Mouse (Mus musculus) intestine, postnatal 0 days (tissue): Measurements from ENCODE around the gene Traf4. TPM values are rescaled to one million over a fixed set of nuclear protein-coding genes. Genes with fewer than 3 reads are reported as not detected.

Experiments used
- ATAC-seq: fragments of 200-750 bp; cut with Nextera tagmentation; 2 replicates; pipeline ENCODE4 v1.8.0; 2017; ENCODE audit warnings: mild to moderate bottlenecking, moderate TSS enrichment, moderate library complexity
- H3K27ac ChIP-seq: fragments of 300-500 bp; sonication (generic); 2 replicates; pipeline ENCODE4 v1.5.1; 2014; ENCODE audit warnings: mild to moderate bottlenecking, low read depth, low read length, moderate library complexity
- H3K27me3 ChIP-seq: fragments of 300-500 bp; sonication (generic); replicated peaks from 2 replicates; pipeline ENCODE4 v1.6.1; 2014; ENCODE audit warnings: low read length, mixed read lengths; ENCODE audit not compliant: control insufficient read depth, insufficient read depth
- H3K36me3 ChIP-seq: fragments of 300-500 bp; sonication (generic); 2 replicates; pipeline ENCODE4 v1.6.1; 2014; ENCODE audit warnings: mild to moderate bottlenecking, moderate library complexity; ENCODE audit not compliant: control insufficient read depth, insufficient read depth
- H3K4me1 ChIP-seq: fragments of 300-500 bp; sonication (generic); replicated peaks from 2 replicates; pipeline ENCODE4 v1.6.1; 2014; ENCODE audit warnings: antibody characterized with exemption, low read length, mixed read lengths; ENCODE audit not compliant: control insufficient read depth, insufficient read depth
- H3K4me2 ChIP-seq: fragments of 300-500 bp; sonication (generic); replicated peaks from 2 replicates; pipeline ENCODE4 v1.6.1; 2014; ENCODE audit warnings: low read depth, mild to moderate bottlenecking, moderate library complexity
- H3K4me3 ChIP-seq: fragments of 300-500 bp; sonication (generic); 2 replicates; pipeline ENCODE4 v1.5.1; 2014; ENCODE audit warnings: low read depth, low read length
- H3K9ac ChIP-seq: fragments of 300-500 bp; sonication (generic); 2 replicates; pipeline ENCODE4 v1.6.1; 2014; ENCODE audit warnings: mild to moderate bottlenecking, low read depth, low read length
- H3K9me3 ChIP-seq: fragments of 300-500 bp; sonication (generic); 2 replicates; pipeline ENCODE4 v1.6.1; 2016; ENCODE audit warnings: mixed run types; ENCODE audit not compliant: control insufficient read depth
- CTCF ChIP-seq: sonication (generic); IDR thresholded peaks from 2 replicates; pipeline ENCODE4 v1.5.1; 2016; ENCODE audit warnings: low read depth, mild to moderate bottlenecking, control low read depth, antibody characterized with exemption, moderate library complexity
- WGBS: fragments of 180-500 bp; shearing (Covaris S2); extraction: QIAGEN DNeasy Blood & Tissue Kit; methylation state at CpG from one replicate; pipeline ENCODE4 v1.1.7; 2014; 5-methylcytosine and 5-hydroxymethylcytosine counted together
- polyA plus RNA-seq: library from polyadenylated mRNA; unstranded; fragments of >200 nt; fragmentation: Nextera tagmentation; extraction: Ambion mirVana; gene quantifications from 2 replicates; pipeline ENCODE4 v1.2.1, GENCODE M21; 2015

Traf4 gene
- polyA plus RNA-seq, 1 experiment from 2014 or later, result 30.8 TPM

DNA sequence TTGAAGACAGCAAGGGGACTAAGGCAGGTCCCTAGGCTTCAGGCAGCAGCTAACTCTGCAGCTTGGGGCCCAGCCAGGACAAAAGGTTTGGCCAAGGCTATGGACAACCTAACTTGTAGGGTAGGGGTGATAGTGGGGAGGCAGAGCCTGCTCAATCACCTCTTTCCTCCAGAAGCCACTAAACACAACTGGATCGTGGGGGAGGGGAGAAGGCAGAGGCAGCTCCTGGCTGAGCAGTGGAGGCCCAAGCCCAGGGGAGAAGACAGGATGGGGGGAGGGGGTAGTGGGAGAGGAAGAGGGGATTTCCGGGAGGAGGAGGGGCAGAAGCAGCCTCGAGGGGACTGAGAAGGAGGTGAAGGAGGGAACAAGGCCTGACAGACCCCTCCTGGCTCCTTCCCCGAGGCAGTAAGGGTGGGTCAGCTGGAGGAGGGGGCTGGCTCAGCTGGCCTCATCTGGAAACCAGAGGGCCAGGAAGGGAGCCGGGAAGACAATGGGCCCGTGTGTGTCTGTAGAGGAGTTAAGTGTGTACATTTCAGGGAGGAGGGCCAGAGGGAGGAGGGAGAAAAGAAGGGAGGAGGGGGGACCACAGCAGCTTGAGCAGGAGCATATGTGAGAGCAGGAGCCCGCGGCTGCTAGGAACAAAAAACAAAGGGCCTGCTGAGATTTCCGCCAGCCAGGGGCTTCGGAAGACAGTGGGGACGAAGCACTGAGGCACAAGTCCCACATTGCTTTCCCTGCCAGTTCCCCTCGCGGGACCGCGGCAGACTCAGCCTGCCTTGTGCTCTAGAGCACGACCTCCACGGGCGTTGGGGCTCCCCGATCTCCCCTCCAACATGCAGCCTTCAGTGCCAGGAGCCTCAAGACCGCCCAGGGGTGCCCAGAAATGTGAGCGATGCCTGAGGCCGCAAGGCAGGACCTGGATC is 1.4 kb downstream of the Traf4 start:
- under 1% methylated on average over 22 of the region's 22 CpGs for WGBS
- Histone ChIP-seq H3K9me3 (no peaks in the 10 kb centered on the region), H3K9ac (peak overlapping the region; percentile 88), H3K36me3 (peaks cover 30% of the 10 kb centered on the region), H3K27me3 (no peaks in the 10 kb centered on the region), H3K4me1 (peaks cover 14% of the 10 kb centered on the region; the same call in 1 of the 2 replicates), H3K27ac (peak overlapping the region; percentile 97), H3K4me3 (peak overlapping the region; percentile 88), H3K4me2 (peak overlapping the region; percentile 89)
- no peak for ATAC-seq
- no peak for TF ChIP-seq CTCF

DNA sequence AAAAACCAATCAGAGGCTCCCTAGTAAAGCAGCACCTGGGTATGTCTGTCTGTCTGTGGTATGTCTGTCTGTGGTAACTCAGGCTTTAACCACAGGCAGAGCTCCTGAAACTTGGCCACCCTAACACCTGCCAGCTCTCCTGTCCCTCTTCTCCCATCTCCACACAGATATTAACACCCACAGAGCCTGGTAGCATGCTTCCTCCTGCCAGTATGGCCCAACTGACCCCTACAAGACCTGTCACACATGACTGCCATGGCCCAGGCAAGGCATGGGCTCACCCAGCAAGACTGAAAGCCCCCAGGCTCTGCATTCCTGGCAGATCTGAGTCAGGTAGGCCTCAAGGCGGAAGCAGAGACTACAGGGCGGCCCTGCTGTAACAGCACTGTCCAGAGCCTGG is 2.3 kb downstream of the Traf4 start:
- Histone ChIP-seq H3K27ac (peak overlapping the region; percentile 97; the same call in 1 of the 2 replicates), H3K4me2 (peak overlapping the region; percentile 89), H3K36me3 (peaks cover 38% of the 10 kb centered on the region), H3K9me3 (no peaks in the 10 kb centered on the region), H3K9ac (peak overlapping the region; percentile 88), H3K4me1 (peaks cover 14% of the 10 kb centered on the region; the same call in 1 of the 2 replicates), H3K4me3 (peak overlapping the region; percentile 88; the same call in 1 of the 2 replicates), H3K27me3 (no peaks in the 10 kb centered on the region)
- no peak for TF ChIP-seq CTCF
- WGBS, result 72% methylated on average over 2 of the region's 2 CpGs
- no peak for ATAC-seq

DNA sequence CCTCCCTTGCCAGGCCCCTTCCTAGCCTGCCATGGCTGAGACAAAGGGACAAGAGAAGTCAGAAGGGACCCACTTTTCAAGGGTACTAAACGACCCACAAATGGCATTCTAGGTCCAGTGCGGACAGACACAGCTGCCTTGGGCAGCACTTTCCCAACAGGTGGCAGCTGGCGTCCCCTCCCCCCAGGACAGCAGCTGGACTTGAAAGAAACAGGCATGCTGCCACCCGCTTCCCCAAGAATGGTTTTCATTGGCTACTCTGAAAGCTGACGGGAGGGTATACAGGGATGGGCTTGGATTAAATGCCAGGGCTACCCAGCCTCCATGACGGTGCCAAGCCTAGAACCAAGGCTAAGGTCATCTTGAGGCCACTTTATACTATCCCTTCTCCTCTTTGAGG is 2.9 kb downstream of the Traf4 start:
- H3K4me3 ChIP-seq, result no peak overlapping the region
- H3K9ac ChIP-seq, result no peak overlapping the region
- H3K27me3 ChIP-seq, result no peaks in the 10 kb centered on the region
- H3K36me3 ChIP-seq, result peaks cover 44% of the 10 kb centered on the region
- H3K27ac ChIP-seq, result no peak overlapping the region
- TF ChIP-seq CTCF, result no peak
- ATAC-seq, result no peak
- H3K4me2 ChIP-seq, result peak overlapping the region; percentile 89
- WGBS, result 60% methylated on average over 6 of the region's 6 CpGs
- H3K9me3 ChIP-seq, result no peaks in the 10 kb centered on the region
- peaks cover 14% of the 10 kb centered on the region; the same call in 1 of the 2 replicates for H3K4me1 ChIP-seq

DNA sequence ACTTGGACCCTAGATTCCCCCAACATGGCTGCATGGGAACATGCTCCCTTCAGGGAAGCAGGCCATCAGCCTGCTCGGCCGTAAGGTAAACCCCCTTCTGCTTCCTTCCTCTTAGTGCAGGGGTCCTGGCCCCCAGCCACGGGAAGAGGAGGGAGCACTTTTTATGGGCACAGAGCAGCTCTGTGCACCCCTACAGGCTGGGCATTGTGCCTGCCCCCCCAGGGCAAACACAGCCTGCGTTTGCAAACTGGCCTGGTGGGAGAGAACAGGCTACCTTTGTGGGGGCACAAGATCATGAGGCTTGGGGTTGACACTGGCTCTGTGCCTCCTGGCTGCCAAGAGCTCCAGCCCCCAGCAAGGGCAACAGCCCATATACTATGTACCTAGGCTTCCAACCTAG is 3.4 kb downstream of the Traf4 start:
- H3K4me1 ChIP-seq, result peaks cover 14% of the 10 kb centered on the region; the same call in 1 of the 2 replicates
- no peak for TF ChIP-seq CTCF
- H3K36me3 ChIP-seq, result peaks cover 46% of the 10 kb centered on the region
- no peak overlapping the region for H3K27ac ChIP-seq
- no peak overlapping the region for H3K4me3 ChIP-seq
- no peaks in the 10 kb centered on the region for H3K9me3 ChIP-seq
- H3K4me2 ChIP-seq, result 0 out of 2 replicates have a peak overlapping the region, but pooled peaks have one; percentile 89
- no peaks in the 10 kb centered on the region for H3K27me3 ChIP-seq
- WGBS, result 54% methylated on average over 4 of the region's 4 CpGs
- ATAC-seq, result no peak
- H3K9ac ChIP-seq, result no peak overlapping the region

DNA sequence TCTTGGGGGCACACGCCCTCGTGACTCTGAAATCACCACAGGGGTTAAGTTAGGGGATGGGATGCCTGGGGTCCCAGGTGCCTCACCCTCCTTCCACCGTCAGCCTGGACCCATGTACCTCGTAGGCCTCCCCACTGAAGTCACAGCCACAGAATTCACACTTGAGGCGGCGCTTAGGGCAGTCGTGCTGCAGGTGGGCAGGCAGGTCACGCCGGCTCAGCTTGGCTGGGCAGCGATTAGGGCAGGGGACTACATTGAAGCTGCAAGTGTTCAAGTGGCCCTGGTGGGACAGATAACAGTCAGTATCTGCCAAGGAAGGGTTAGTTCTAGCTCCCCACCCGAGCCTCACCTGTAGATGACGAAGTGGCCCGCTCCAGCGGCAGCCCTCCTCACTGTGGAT is 4.2 kb downstream of the Traf4 start:
- Histone ChIP-seq H3K36me3 (peaks cover 46% of the 10 kb centered on the region), H3K27me3 (no peaks in the 10 kb centered on the region), H3K9me3 (no peaks in the 10 kb centered on the region), H3K4me2 (no peak overlapping the region), H3K4me1 (peaks cover 9% of the 10 kb centered on the region; the same call in 1 of the 2 replicates), H3K9ac (no peak overlapping the region), H3K4me3 (no peak overlapping the region), H3K27ac (no peak overlapping the region; the same call in 1 of the 2 replicates)
- no peak for ATAC-seq
- TF ChIP-seq CTCF, result no peak
- 82% methylated on average over 14 of the region's 14 CpGs for WGBS

DNA sequence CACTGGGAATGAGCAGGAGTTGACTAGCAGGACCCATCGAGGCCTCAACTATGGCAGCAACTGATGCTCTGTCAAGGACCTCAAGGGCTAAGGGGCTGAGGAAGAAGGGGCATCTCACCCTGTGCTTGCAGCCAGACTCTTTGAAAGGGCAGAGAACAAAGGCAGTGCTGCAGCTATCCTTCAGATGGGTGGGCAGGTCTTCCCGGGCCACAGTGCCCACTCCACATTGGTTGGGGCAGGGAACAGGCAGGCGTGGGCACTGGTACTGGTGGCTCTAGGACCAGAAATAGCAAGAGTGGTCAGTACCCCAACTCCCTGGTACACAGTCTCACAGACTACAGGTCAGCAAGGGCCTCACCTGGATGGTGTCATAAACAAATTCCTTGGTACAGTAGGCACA is 4.7 kb downstream of the Traf4 start:
- no peak for TF ChIP-seq CTCF
- no peak for ATAC-seq
- no peaks in the 10 kb centered on the region for H3K27me3 ChIP-seq
- no peak overlapping the region for H3K4me3 ChIP-seq
- no peak overlapping the region; the same call in 1 of the 2 replicates for H3K27ac ChIP-seq
- WGBS, result 80% methylated on average over 3 of the region's 3 CpGs
- H3K4me2 ChIP-seq, result no peak overlapping the region
- H3K9ac ChIP-seq, result no peak overlapping the region
- H3K4me1 ChIP-seq, result peaks cover 9% of the 10 kb centered on the region; the same call in 1 of the 2 replicates
- H3K36me3 ChIP-seq, result peaks cover 51% of the 10 kb centered on the region
- H3K9me3 ChIP-seq, result no peaks in the 10 kb centered on the region
